Mouse (Mus musculus): Measurements from ENCODE around the gene Ankrd16. TPM values are rescaled to one million over a fixed set of nuclear protein-coding genes. Genes with fewer than 3 reads are reported as not detected.

Gene Ankrd16
- 10 to 100 TPM; 38.2 to 50.2 TPM for total RNA-seq (2021)
- long read RNA-seq, experiment 1, transcript Ankrd16-201 (7 exons, 1,618 nt): major isoform, 7 of 19 reads
- long read RNA-seq, experiment 1, partial matches to known transcripts: 2 of 19 reads
- long read RNA-seq, experiment 1, other reads (novel, unspliced or antisense): 9 of 19 reads
- long read RNA-seq, experiment 2, transcript Ankrd16-201 (7 exons, 1,618 nt): major isoform, 7 of 24 reads
- long read RNA-seq, experiment 2, partial matches to known transcripts: 1 of 24 reads
- long read RNA-seq, experiment 2, other reads (novel, unspliced or antisense): 12 of 24 reads

- DNase-seq (ENCODE audit: low spot score in 2 of 2): peak; percentile 100
Measured at GRCm38 (mm10) chr2:11777091-11778068, at the start of gene Ankrd16, which contains the start of gene Fbh1. Gene Ankrd16 (plus strand): TSS chr2:11777876. Gene Fbh1 (minus strand): TSS chr2:11777582.

GRCm38 (mm10) chr2:11729091-11729490 lies 48.6 kb upstream of the Ankrd16 start:
- DNase-seq (ENCODE audit: low spot score in 2 of 2): no peak

- no peak for DNase-seq (ENCODE audit: low spot score in 2 of 2)
Measured at GRCm38 (mm10) chr2:11732978-11733377, 44.7 kb upstream of the Ankrd16 start.

GRCm38 (mm10) chr2:11735853-11736252 lies 41.8 kb upstream of the Ankrd16 start:
- no peak for DNase-seq (ENCODE audit: low spot score in 2 of 2)

- no peak for DNase-seq (ENCODE audit: low spot score in 2 of 2)
Measured at GRCm38 (mm10) chr2:11738794-11739193, 38.9 kb upstream of the Ankrd16 start.

GRCm38 (mm10) chr2:11739516-11740051 lies 38.1 kb upstream of the Ankrd16 start:
- DNase-seq (ENCODE audit: low spot score in 2 of 2): no peak

- no peak for DNase-seq (ENCODE audit: low spot score in 2 of 2)
Measured at GRCm38 (mm10) chr2:11762541-11762940, 15.1 kb upstream of the Ankrd16 start.

- DNase-seq (ENCODE audit: low spot score in 2 of 2): no peak
Measured at GRCm38 (mm10) chr2:11765694-11766093, 12.0 kb upstream of the Ankrd16 start.

- no peak for DNase-seq (ENCODE audit: low spot score in 2 of 2)
Measured at GRCm38 (mm10) chr2:11766485-11767160, 11.1 kb upstream of the Ankrd16 start.

- no peak for DNase-seq (ENCODE audit: low spot score in 2 of 2)
Measured at GRCm38 (mm10) chr2:11767161-11767545, 10.5 kb upstream of the Ankrd16 start.

- DNase-seq (ENCODE audit: low spot score in 2 of 2): no peak
Measured at GRCm38 (mm10) chr2:11771701-11772100, 6.0 kb upstream of the Ankrd16 start.

- no peak for DNase-seq (ENCODE audit: low spot score in 2 of 2)
Measured at GRCm38 (mm10) chr2:11772401-11772800, 5.3 kb upstream of the Ankrd16 start.

GRCm38 (mm10) chr2:11774426-11774825 lies 3.2 kb upstream of the Ankrd16 start:
- no peak for DNase-seq (ENCODE audit: low spot score in 2 of 2)

- no peak for DNase-seq (ENCODE audit: low spot score in 2 of 2)
Measured at GRCm38 (mm10) chr2:11775121-11775520, 2.6 kb upstream of the Ankrd16 start.

- DNase-seq (ENCODE audit: low spot score in 2 of 2): no peak
Measured at GRCm38 (mm10) chr2:11776415-11776814, 1.3 kb upstream of the Ankrd16 start.

GRCm38 (mm10) chr2:11778087-11778823 lies 579 bp downstream of the Ankrd16 start:
- peak; percentile 74 to 87 for DNase-seq (ENCODE audit: low spot score in 2 of 2)

GRCm38 (mm10) chr2:11784159-11784558 lies 6.5 kb downstream of the Ankrd16 start:
- no peak for DNase-seq (ENCODE audit: low spot score in 2 of 2)

- no peak for DNase-seq (ENCODE audit: low spot score in 2 of 2)
Measured at GRCm38 (mm10) chr2:11794668-11795067, 17.0 kb downstream of the Ankrd16 start.

GRCm38 (mm10) chr2:11797930-11798364 lies 20.3 kb downstream of the Ankrd16 start:
- DNase-seq (ENCODE audit: low spot score in 2 of 2): no peak

GRCm38 (mm10) chr2:11801299-11801930 lies 23.7 kb downstream of the Ankrd16 start:
- no peak for DNase-seq (ENCODE audit: low spot score in 2 of 2)
